Mouse (Mus musculus) forebrain, postnatal 0 days (tissue): Measurements from ENCODE around the gene Gins1. TPM values are rescaled to one million over a fixed set of nuclear protein-coding genes. Genes with fewer than 3 reads are reported as not detected.

Experiments used
- ATAC-seq: fragments of 200-750 bp; cut with Nextera tagmentation; 2 replicates; pipeline ENCODE4 v1.8.0; 2017; ENCODE audit warnings: mild to moderate bottlenecking, moderate library complexity
- DNase-seq: peaks from one replicate; pipeline ENCODE4 v3.0.0-alpha.2; 2015
- H3K27ac ChIP-seq: fragments of 300-500 bp; sonication (generic); 2 replicates; pipeline ENCODE4 v1.5.1; 2014; ENCODE audit warnings: low read depth, mild to moderate bottlenecking, antibody characterized with exemption, low read length, moderate library complexity, mixed read lengths
- H3K27me3 ChIP-seq: fragments of 300-500 bp; sonication (generic); 2 replicates; pipeline ENCODE4 v1.6.1; 2014; ENCODE audit warnings: mild to moderate bottlenecking, low read length, mixed read lengths; ENCODE audit not compliant: insufficient read depth
- H3K36me3 ChIP-seq: fragments of 300-500 bp; sonication (generic); 2 replicates; pipeline ENCODE4 v1.6.1; 2014; ENCODE audit warnings: mild to moderate bottlenecking, moderate library complexity; ENCODE audit not compliant: insufficient read depth
- H3K4me1 ChIP-seq: fragments of 300-500 bp; sonication (generic); 2 replicates; pipeline ENCODE4 v1.6.1; 2014; ENCODE audit warnings: antibody characterized with exemption; ENCODE audit not compliant: insufficient read depth
- H3K4me2 ChIP-seq: fragments of 300-500 bp; sonication (generic); 2 replicates; pipeline ENCODE4 v1.6.1; 2014; ENCODE audit warnings: low read depth, mild to moderate bottlenecking, moderate library complexity
- H3K4me3 ChIP-seq: fragments of 300-500 bp; sonication (generic); 2 replicates; pipeline ENCODE4 v1.5.1; 2014; ENCODE audit warnings: low read depth, low read length, mixed read lengths
- H3K9ac ChIP-seq: fragments of 300-500 bp; sonication (generic); 2 replicates; pipeline ENCODE4 v1.6.1; 2014; ENCODE audit warnings: mild to moderate bottlenecking
- H3K9me3 ChIP-seq: fragments of 300-500 bp; sonication (generic); 2 replicates; pipeline ENCODE4 v1.6.1; 2016; ENCODE audit warnings: low read length
- CTCF ChIP-seq: sonication (generic); IDR thresholded peaks from 2 replicates; pipeline ENCODE4 v1.5.1; 2016; ENCODE audit warnings: antibody characterized with exemption, control low read depth, low read depth
- WGBS: fragments of 180-500 bp; shearing (Covaris S2); extraction: QIAGEN DNeasy Blood & Tissue Kit; methylation state at CpG from one replicate; pipeline ENCODE4 v1.1.7; 2014; 5-methylcytosine and 5-hydroxymethylcytosine counted together
- polyA plus RNA-seq: library from polyadenylated mRNA; unstranded; fragments of >200 nt; fragmentation: Nextera tagmentation; extraction: Ambion mirVana; gene quantifications from 2 replicates; pipeline ENCODE4 v1.2.1, GENCODE M21; 2015
- total RNA-seq: library from RNA; depleted of rRNA; stranded (reverse); fragments of >200 nt; gene quantifications from 2 replicates; pipeline ENCODE4 v1.2.3, GENCODE M21; 2014; rRNA removed

Gins1 gene
- 11.2 and 12.8 TPM in 2 replicates for total RNA-seq
- 15.5 and 17.5 TPM in 2 replicates for polyA plus RNA-seq

DNA sequence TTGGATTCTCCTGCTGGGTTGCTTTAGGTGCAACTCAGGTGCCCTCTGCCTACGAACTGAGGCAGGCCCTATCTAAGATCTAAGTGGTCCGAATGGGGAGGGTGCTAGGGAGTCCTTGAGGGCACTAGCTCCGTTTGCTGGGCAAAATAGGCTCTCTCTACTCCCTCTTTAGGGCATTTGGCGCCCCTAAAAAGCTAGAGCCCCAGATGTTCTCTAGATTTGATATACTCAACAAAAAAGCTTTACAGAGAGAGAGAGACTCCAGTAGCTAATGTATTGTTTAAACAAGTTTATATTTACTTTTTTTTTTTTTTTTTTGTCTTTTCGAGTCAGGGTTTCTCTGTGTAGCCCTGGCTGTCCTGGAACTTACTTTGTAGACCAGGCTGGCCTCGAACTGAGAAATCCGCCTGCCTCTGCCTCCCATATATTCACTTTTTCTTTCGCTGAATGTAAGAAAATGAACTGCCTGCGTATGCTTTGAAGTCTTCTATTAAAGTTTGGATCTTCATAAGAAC is at the start of gene Gins1:
Gins1 (plus strand) TSS at position 465 of the 515 bp plus-strand sequence.
- Histone ChIP-seq H3K27me3 (no peaks in the 10 kb centered on the region), H3K36me3 (0 out of 2 replicates have a peak, but pooled peaks cover 3% of the 10 kb centered on the region), H3K4me1 (peaks cover 16% of the 10 kb centered on the region; the same call in 1 of the 2 replicates), H3K9me3 (no peaks in the 10 kb centered on the region), H3K9ac (peak within 1 kb of the TSS; percentile 94), H3K4me2 (peak within 1 kb of the TSS; percentile 91), H3K4me3 (peak within 1 kb of the TSS; percentile 87), H3K27ac (peak within 1 kb of the TSS; percentile 90)
- 40% methylated on average over 9 of the region's 9 CpGs for WGBS
- DNase-seq (no peak), ATAC-seq (peak; percentile 42)
- peak; percentile 23; the same call in 1 of the 2 replicates for TF ChIP-seq CTCF

- no peak overlapping the region for H3K27ac ChIP-seq
- 92% methylated on average over 9 of the region's 9 CpGs for WGBS
- H3K9ac ChIP-seq: no peak overlapping the region
- no peak overlapping the region for H3K4me2 ChIP-seq
- ATAC-seq (no peak), DNase-seq (no peak)
- 0 out of 2 replicates have a peak, but pooled peaks cover 5% of the 10 kb centered on the region for H3K36me3 ChIP-seq
- no peaks in the 10 kb centered on the region for H3K4me1 ChIP-seq
- H3K9me3 ChIP-seq: no peaks in the 10 kb centered on the region
- TF ChIP-seq CTCF: no peak
- no peak overlapping the region for H3K4me3 ChIP-seq
- no peaks in the 10 kb centered on the region for H3K27me3 ChIP-seq
These were observed 46.3 kb upstream of the Gins1 start for GRCm38 (mm10) chr2:150858724-150859487.

DNA sequence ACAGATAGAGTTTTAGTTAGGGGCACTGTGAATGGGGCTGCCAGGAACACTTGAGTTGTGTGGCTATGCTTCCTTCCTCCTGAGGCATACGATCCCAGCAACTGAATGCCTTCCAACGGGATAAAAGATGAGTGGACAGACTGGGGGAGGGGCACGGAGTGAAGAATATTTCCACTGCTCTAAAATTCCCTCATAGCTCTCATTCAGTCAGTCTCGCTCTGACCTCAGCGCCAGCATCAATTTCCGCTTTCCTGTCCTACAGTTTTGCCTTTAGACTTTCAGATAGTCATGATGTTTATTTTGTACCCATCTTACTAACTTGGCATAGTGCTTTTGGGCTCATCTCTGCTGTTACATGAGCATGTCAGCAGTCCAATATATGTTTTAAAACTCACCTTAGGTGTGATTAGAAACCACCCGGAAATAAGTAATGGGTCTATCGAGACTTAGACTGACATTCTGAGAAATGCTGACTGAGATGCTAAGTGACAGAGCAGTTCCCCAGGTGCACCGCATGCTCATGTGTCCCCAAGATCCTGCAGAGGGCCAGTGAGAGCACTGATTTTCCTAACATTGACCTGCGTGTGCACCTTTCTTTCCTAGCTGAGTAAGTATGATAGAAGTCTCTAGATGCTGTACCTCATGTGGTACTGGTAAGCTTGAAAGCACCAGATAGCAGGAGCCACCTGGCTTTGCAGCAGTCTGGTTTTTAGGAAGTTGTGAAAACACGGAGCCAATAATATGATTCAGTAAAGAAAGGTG is 45.3 kb upstream of the Gins1 start:
- WGBS: 75% methylated on average over 11 of the region's 11 CpGs
- no peak for ATAC-seq
- no peak for TF ChIP-seq CTCF

DNA sequence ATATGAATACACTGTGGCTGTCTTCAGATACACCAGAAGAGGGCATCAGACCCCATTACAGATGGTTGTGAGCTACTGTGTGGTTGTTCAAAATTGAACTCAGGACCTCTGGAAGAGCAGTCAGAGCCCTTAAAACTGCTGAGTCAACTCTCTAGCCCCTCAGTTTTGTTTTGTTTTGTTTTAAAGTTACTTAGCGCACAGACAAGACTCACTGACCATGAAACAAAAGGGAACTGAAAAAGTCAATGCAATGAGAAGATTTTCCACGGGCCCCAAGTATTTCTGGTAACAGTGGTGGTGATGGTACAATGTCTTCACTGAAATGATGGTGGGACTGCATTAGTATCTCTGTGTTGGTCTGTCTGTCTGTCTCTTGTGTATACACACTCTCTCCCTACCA is 44.1 kb upstream of the Gins1 start:
- Histone ChIP-seq H3K36me3 (no peaks in the 10 kb centered on the region), H3K4me2 (no peak overlapping the region), H3K9me3 (no peaks in the 10 kb centered on the region), H3K27ac (no peak overlapping the region), H3K4me1 (no peaks in the 10 kb centered on the region), H3K9ac (no peak overlapping the region), H3K4me3 (no peak overlapping the region), H3K27me3 (no peaks in the 10 kb centered on the region)
- ATAC-seq (no peak), DNase-seq (no peak)
- TF ChIP-seq CTCF: no peak
- WGBS: 92% methylated on average over 2 of the region's 2 CpGs

More for the DNA sequence above, 45.3 kb upstream of the Gins1 start:
- H3K9me3 ChIP-seq: no peaks in the 10 kb centered on the region
- no peak overlapping the region for H3K4me3 ChIP-seq
- no peak overlapping the region for H3K27ac ChIP-seq
- H3K4me2 ChIP-seq: no peak overlapping the region
- DNase-seq: no peak
- no peak overlapping the region for H3K9ac ChIP-seq
- H3K4me1 ChIP-seq: no peaks in the 10 kb centered on the region
- no peaks in the 10 kb centered on the region for H3K27me3 ChIP-seq
- 0 out of 2 replicates have a peak, but pooled peaks cover 5% of the 10 kb centered on the region for H3K36me3 ChIP-seq

- no peaks in the 10 kb centered on the region for H3K27me3 ChIP-seq
- DNase-seq: no peak
- H3K4me2 ChIP-seq: no peak overlapping the region
- no peaks in the 10 kb centered on the region for H3K36me3 ChIP-seq
- no peak for ATAC-seq
- no peak for TF ChIP-seq CTCF
- no peak overlapping the region for H3K27ac ChIP-seq
- no peak overlapping the region for H3K9ac ChIP-seq
- WGBS: 98% methylated on average over 2 of the region's 2 CpGs
- H3K9me3 ChIP-seq: no peaks in the 10 kb centered on the region
- H3K4me1 ChIP-seq: no peaks in the 10 kb centered on the region
- no peak overlapping the region for H3K4me3 ChIP-seq
These were observed 38.2 kb upstream of the Gins1 start for GRCm38 (mm10) chr2:150867021-150867420.

DNA sequence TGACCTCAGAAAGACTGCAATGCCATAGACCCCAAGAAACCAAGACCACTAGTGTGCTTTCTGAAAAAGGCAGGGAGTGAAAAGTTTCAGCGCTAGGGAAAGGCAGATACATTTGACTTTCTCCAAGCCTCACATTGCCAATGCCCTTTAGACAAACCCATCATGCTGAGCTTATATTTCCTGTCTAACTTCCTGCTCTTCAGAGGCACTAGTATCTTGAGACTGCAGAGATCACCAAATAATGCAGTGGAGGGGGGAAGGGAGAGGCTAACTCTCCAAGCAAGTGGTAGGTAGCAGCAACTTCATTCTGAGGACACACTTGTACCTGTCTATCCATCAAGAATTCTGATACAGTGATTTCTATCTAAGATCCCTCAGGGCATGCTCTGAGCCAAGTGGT is 35.8 kb upstream of the Gins1 start:
- Histone ChIP-seq H3K36me3 (no peaks in the 10 kb centered on the region), H3K27ac (no peak overlapping the region), H3K27me3 (no peaks in the 10 kb centered on the region), H3K4me1 (no peaks in the 10 kb centered on the region), H3K4me3 (no peak overlapping the region), H3K9ac (no peak overlapping the region), H3K4me2 (no peak overlapping the region), H3K9me3 (no peaks in the 10 kb centered on the region)
- WGBS: 98% methylated on average over 1 of the region's 1 CpGs
- DNase-seq (no peak), ATAC-seq (no peak)
- TF ChIP-seq CTCF: no peak
